Mouse (Mus musculus): ENCODE measurements at regions not wholly inside any gene's neighbourhood (a gene's known extent, or its start where the extent isn't known, plus 50 kb on each side); places are given as distances from the start of the nearest gene placed in this dataset.

GRCm38 (mm10) chr15:62374641-62375040, 1451.8 kb upstream of the A1bg start:
- no peak for TF ChIP-seq CTCF (IDR thresholded peaks at IDR 0.05; ENCODE audit: low read depth, low read length)
- TF ChIP-seq POLR2A (IDR thresholded peaks at IDR 0.05; ENCODE audit: insufficient read depth, low read length) = no peak
- no peak for TF ChIP-seq EP300 (IDR thresholded peaks at IDR 0.05; ENCODE audit: insufficient read depth, low read depth, low read length)
